Mouse (Mus musculus) CH12.LX (cell line): Measurements from ENCODE around the gene Churc1. TPM values are rescaled to one million over a fixed set of nuclear protein-coding genes. Genes with fewer than 3 reads are reported as not detected.

Experiments
- DNase-seq: peaks from one replicate; pipeline ENCODE4 v3.0.0-alpha.2; 2013; ENCODE audit errors: extremely low read depth
- H3K27ac ChIP-seq: 2 replicates; pipeline ENCODE4 v1.5.1; 2012; ENCODE audit warnings: low read depth, mild to moderate bottlenecking, control low read depth, moderate library complexity; ENCODE audit not compliant: insufficient read depth
- H3K27me3 ChIP-seq: replicated peaks from 2 replicates; pipeline ENCODE3; 2012; ENCODE audit warnings: inconsistent platforms
- H3K36me3 ChIP-seq, 2 experiments: replicated peaks in 1 of 2; 2 replicates each; pipeline versions ENCODE3 to v1.6.1; 2012; ENCODE audit warnings: inconsistent platforms in 1 of 2, low read length in 1 of 2, mild to moderate bottlenecking in 1 of 2, mixed read lengths in 1 of 2, moderate library complexity in 1 of 2; ENCODE audit not compliant: control insufficient read depth in 1 of 2, insufficient read depth in 1 of 2
- H3K4me1 ChIP-seq, 2 experiments: 2 replicates each; pipeline ENCODE4 v1.6.1; 2012; ENCODE audit warnings: inconsistent platforms in 1 of 2, moderate library complexity in 1 of 2; ENCODE audit not compliant: insufficient read depth in 2 of 2, control insufficient read depth in 1 of 2
- H3K4me2 ChIP-seq: 2 replicates; pipeline ENCODE4 v1.6.1; 2012; ENCODE audit warnings: low read depth, mild to moderate bottlenecking, control low read depth; ENCODE audit not compliant: poor library complexity, insufficient read depth, severe bottlenecking
- H3K4me3 ChIP-seq, 3 experiments: fragments of 150-350 bp in 1 of 3; sonication (generic) in 1 of 3; replicated peaks in 1 of 3; 2 replicates each; pipeline versions ENCODE3 to v1.5.1; 2011 to 2012; ENCODE audit warnings: low read depth in 2 of 3, low read length in 2 of 3, mild to moderate bottlenecking in 2 of 3, moderate library complexity in 2 of 3, control low read depth in 1 of 3, improper control_type of control experiment in 1 of 3, inconsistent platforms in 1 of 3, mixed read lengths in 1 of 3; ENCODE audit not compliant: poor library complexity in 1 of 3
- H3K79me2 ChIP-seq: replicated peaks from 2 replicates; pipeline ENCODE4 v1.6.1; 2012; ENCODE audit warnings: mild to moderate bottlenecking, moderate library complexity; ENCODE audit not compliant: control insufficient read depth, poor library complexity, insufficient read depth, severe bottlenecking; ENCODE audit errors: extremely low read depth
- H3K9ac ChIP-seq: 2 replicates; pipeline ENCODE4 v1.6.1; 2012; ENCODE audit warnings: low read depth, mild to moderate bottlenecking, control low read depth, moderate library complexity; ENCODE audit not compliant: insufficient read depth
- H3K9me3 ChIP-seq: replicated peaks from 2 replicates; pipeline ENCODE3; 2012; ENCODE audit warnings: low read length, inconsistent platforms, mixed read lengths
- CHD1 ChIP-seq: IDR thresholded peaks from 2 replicates; pipeline ENCODE4 v1.6.1; 2012; ENCODE audit warnings: low read depth, low read length, improper control_type of control experiment, inconsistent platforms
- CTCF ChIP-seq, 2 experiments: IDR thresholded peaks in 1 of 2; conservative IDR thresholded peaks in 1 of 2; 2 replicates each; pipeline ENCODE4 v1.5.1; 2011 to 2012; ENCODE audit warnings: low read depth in 2 of 2, low read length in 2 of 2, improper control_type of control experiment in 1 of 2, inconsistent platforms in 1 of 2, mild to moderate bottlenecking in 1 of 2, moderate library complexity in 1 of 2
- ETS1 ChIP-seq: conservative IDR thresholded peaks from 2 replicates; pipeline ENCODE4 v1.6.1; 2012; ENCODE audit warnings: low read depth, mild to moderate bottlenecking, inconsistent platforms, low read length, improper control_type of control experiment, moderate library complexity
- GABPA ChIP-seq: IDR thresholded peaks from 2 replicates; pipeline ENCODE4 v1.6.1; 2012; ENCODE audit warnings: low read depth, low read length, improper control_type of control experiment, inconsistent platforms; ENCODE audit not compliant: insufficient replicate concordance
- HCFC1 ChIP-seq: IDR thresholded peaks from 2 replicates; pipeline ENCODE4 v1.6.1; 2012; ENCODE audit warnings: low read depth, mild to moderate bottlenecking, inconsistent platforms, low read length, improper control_type of control experiment
- IRF4 ChIP-seq: IDR thresholded peaks from 2 replicates; pipeline ENCODE4 v1.6.1; 2014; ENCODE audit warnings: low read depth, mild to moderate bottlenecking, inconsistent platforms, low read length, improper control_type of control experiment
- JUN ChIP-seq: IDR thresholded peaks from 2 replicates; pipeline ENCODE4 v1.6.1; 2011; ENCODE audit warnings: low read depth, mild to moderate bottlenecking, low read length, improper control_type of control experiment, moderate library complexity; ENCODE audit not compliant: insufficient read depth
- KAT2A ChIP-seq: IDR thresholded peaks from 2 replicates; pipeline ENCODE4 v1.6.1; 2012; ENCODE audit warnings: low read length, improper control_type of control experiment, inconsistent platforms; ENCODE audit not compliant: insufficient replicate concordance
- MAFK ChIP-seq: IDR thresholded peaks from 2 replicates; pipeline ENCODE4 v1.6.1; 2011; ENCODE audit warnings: low read length, improper control_type of control experiment; ENCODE audit not compliant: insufficient replicate concordance
- MXI1 ChIP-seq: IDR thresholded peaks from 2 replicates; pipeline ENCODE4 v1.6.1; 2011; ENCODE audit warnings: mild to moderate bottlenecking, low read depth, low read length, improper control_type of control experiment
- PAX5 ChIP-seq: IDR thresholded peaks from 2 replicates; pipeline ENCODE4 v1.6.1; 2012; ENCODE audit warnings: low read length, inconsistent platforms, mixed read lengths
- RAD21 ChIP-seq: IDR thresholded peaks from 2 replicates; pipeline ENCODE4 v1.6.1; 2011; ENCODE audit warnings: low read depth, mild to moderate bottlenecking, low read length, improper control_type of control experiment, moderate library complexity
- RCOR1 ChIP-seq: conservative IDR thresholded peaks from 2 replicates; pipeline ENCODE4 v1.6.1; 2012; ENCODE audit warnings: low read depth, mild to moderate bottlenecking, inconsistent platforms, low read length, improper control_type of control experiment
- SMC3 ChIP-seq: IDR thresholded peaks from 2 replicates; pipeline ENCODE4 v1.6.1; 2011; ENCODE audit warnings: low read depth, low read length, improper control_type of control experiment
- TBP ChIP-seq: conservative IDR thresholded peaks from 2 replicates; pipeline ENCODE4 v1.6.1; 2011; ENCODE audit warnings: low read depth, low read length, improper control_type of control experiment
- UBTF ChIP-seq: IDR thresholded peaks from 2 replicates; pipeline ENCODE4 v1.6.1; 2012; ENCODE audit warnings: low read depth, mild to moderate bottlenecking, inconsistent platforms, low read length, improper control_type of control experiment, moderate library complexity
- USF2 ChIP-seq: conservative IDR thresholded peaks from 2 replicates; pipeline ENCODE4 v1.6.1; 2011; ENCODE audit warnings: low read depth, low read length, improper control_type of control experiment
- ZKSCAN1 ChIP-seq: IDR thresholded peaks from 2 replicates; pipeline ENCODE4 v1.6.1; 2012; ENCODE audit warnings: low read depth, inconsistent platforms, low read length, improper control_type of control experiment, borderline replicate concordance
- ZMIZ1 ChIP-seq: IDR thresholded peaks from 2 replicates; pipeline ENCODE4 v1.6.1; 2012; ENCODE audit warnings: low read depth, mild to moderate bottlenecking, inconsistent platforms, low read length, improper control_type of control experiment
- ZNF384 ChIP-seq: IDR thresholded peaks from 2 replicates; pipeline ENCODE4 v1.6.1; 2012; ENCODE audit warnings: low read depth, low read length, improper control_type of control experiment, inconsistent platforms
- dilution Hi-C: fragments of 300-500 bp; cut with MboI; formaldehyde crosslinking; loops from 2 replicates; pipeline ENCODE4 v1.14.3; 2020; ENCODE audit warnings: low sequenced_read_pairs; ENCODE audit not compliant: extremely low pct_unique_long_range_greater_than_20kb, extremely low pct_ligation_motif_present
- in situ Hi-C: fragments of 300-500 bp; cut with MboI; formaldehyde crosslinking; loops from 3 replicates; pipeline ENCODE4 v1.14.3; 2019; ENCODE audit warnings: low sequenced_read_pairs, low pct_ligation_motif_present, low pct_unique_long_range_greater_than_20kb, mixed read lengths
- polyA plus RNA-seq: library from polyadenylated mRNA; unstranded; fragments of >175 nt; gene quantifications from 2 replicates; pipeline ENCODE4 v1.2.1, GENCODE M21; 2012; ENCODE audit warnings: low read depth; ENCODE audit not compliant: insufficient read length
- total RNA-seq, 2 experiments: library from RNA; depleted of rRNA; stranded (reverse); fragments of 300-350 nt in 1 of 2; fragments of >200 nt in 1 of 2; gene quantifications; 2 replicates each; pipeline ENCODE4 v1.2.3; 2012 to 2014

The Churc1 gene
- total and polyA plus RNA-seq, 3 experiments, result 48.9 to 160 (median 87.1) TPM

- H3K27ac ChIP-seq, result no peak overlapping the region
- in situ Hi-C loops (loop anchor here (25.0 kb wide), 1 partner anchor 231 kb away; no protein-coding TSS in a partner anchor), dilution Hi-C loops (no loop called here)
- no peak for DNase-seq
- H3K9ac ChIP-seq, result no peak overlapping the region
- 0 out of 4 replicates have a peak, but pooled peaks of 1 of the 2 experiments have one; percentile 7 for TF ChIP-seq CTCF (conservative IDR thresholded peaks at IDR 0.05 in 1 of 2, IDR thresholded peaks at IDR 0.05 in 1 of 2; ENCODE audit: low read depth in 2 of 2, low read length in 2 of 2)
- TF ChIP-seq SMC3, result no peak
- peaks cover 7% of the 10 kb centered on the region for H3K27me3 ChIP-seq
- no peaks in the 10 kb centered on the region for H3K79me2 ChIP-seq
- no peak overlapping the region for H3K4me2 ChIP-seq
- H3K36me3 ChIP-seq, result no peaks in the 10 kb centered on the region
- H3K4me3 ChIP-seq, result no peak overlapping the region
- no peaks in the 10 kb centered on the region for H3K4me1 ChIP-seq
- H3K9me3 ChIP-seq, result no peaks in the 10 kb centered on the region
These were observed 47.0 kb upstream of the Churc1 start for GRCm38 (mm10) chr12:76718384-76718783.

GRCm38 (mm10) chr12:76720572-76720971, 44.8 kb upstream of the Churc1 start:
- Histone ChIP-seq H3K4me1 (no peaks in the 10 kb centered on the region), H3K9me3 (no peaks in the 10 kb centered on the region), H3K79me2 (no peaks in the 10 kb centered on the region), H3K4me2 (no peak overlapping the region), H3K9ac (no peak overlapping the region), H3K4me3 (no peak overlapping the region), H3K36me3 (no peaks in the 10 kb centered on the region), H3K27ac (no peak overlapping the region), H3K27me3 (peaks cover 2% of the 10 kb centered on the region)
- TF ChIP-seq KAT2A (no peak), SMC3 (peak; percentile 45), RAD21 (peak; percentile 72), CTCF (conservative IDR thresholded peaks at IDR 0.05 in 1 of 2, IDR thresholded peaks at IDR 0.05 in 1 of 2; ENCODE audit: low read depth in 2 of 2, low read length in 2 of 2) (peak in 1 of 2 experiments; percentile 64; a peak in 2 of 4 replicates)
- in situ Hi-C loops, result loop anchor here (5.0 to 25.0 kb wide), 2 partner anchors 73 to 233 kb away; no protein-coding TSS in a partner anchor
- DNase-seq, result no peak
- dilution Hi-C loops, result no loop called here

- dilution Hi-C loops, result no loop called here
- Histone ChIP-seq H3K4me3 (no peak overlapping the region), H3K4me1 (no peaks in the 10 kb centered on the region), H3K36me3 (no peaks in the 10 kb centered on the region), H3K79me2 (no peaks in the 10 kb centered on the region), H3K9me3 (no peaks in the 10 kb centered on the region), H3K4me2 (no peak overlapping the region), H3K27ac (no peak overlapping the region), H3K9ac (no peak overlapping the region), H3K27me3 (peaks cover 1% of the 10 kb centered on the region)
- DNase-seq, result peak; percentile 9
- in situ Hi-C loops, result loop anchor here (5.0 to 25.0 kb wide), 2 partner anchors 75 to 235 kb away; no protein-coding TSS in a partner anchor
- TF ChIP-seq HCFC1, result no peak
- TF ChIP-seq PAX5, result no peak
- no peak for TF ChIP-seq JUN
- no peak for TF ChIP-seq CHD1
- TF ChIP-seq MAFK, result no peak
- TF ChIP-seq GABPA, result no peak
- no peak for TF ChIP-seq TBP
- TF ChIP-seq IRF4, result no peak
- no peak for TF ChIP-seq KAT2A
- TF ChIP-seq ETS1, result no peak
- no peak for TF ChIP-seq MXI1
- no peak for TF ChIP-seq ZKSCAN1
- TF ChIP-seq RCOR1, result no peak
- TF ChIP-seq SMC3, result no peak
- no peak for TF ChIP-seq ZMIZ1
- TF ChIP-seq USF2, result no peak
- no peak for TF ChIP-seq RAD21
- no peak for TF ChIP-seq UBTF
- TF ChIP-seq ZNF384, result no peak
These were observed 43.3 kb upstream of the Churc1 start for GRCm38 (mm10) chr12:76722026-76722425.
